Mouse (Mus musculus): Measurements from ENCODE around the gene Fgfr2. TPM values are rescaled to one million over a fixed set of nuclear protein-coding genes. Genes with fewer than 3 reads are reported as not detected.

Gene Fgfr2
- polyA plus RNA-seq, 1 experiment, result 1.7 TPM

DNA sequence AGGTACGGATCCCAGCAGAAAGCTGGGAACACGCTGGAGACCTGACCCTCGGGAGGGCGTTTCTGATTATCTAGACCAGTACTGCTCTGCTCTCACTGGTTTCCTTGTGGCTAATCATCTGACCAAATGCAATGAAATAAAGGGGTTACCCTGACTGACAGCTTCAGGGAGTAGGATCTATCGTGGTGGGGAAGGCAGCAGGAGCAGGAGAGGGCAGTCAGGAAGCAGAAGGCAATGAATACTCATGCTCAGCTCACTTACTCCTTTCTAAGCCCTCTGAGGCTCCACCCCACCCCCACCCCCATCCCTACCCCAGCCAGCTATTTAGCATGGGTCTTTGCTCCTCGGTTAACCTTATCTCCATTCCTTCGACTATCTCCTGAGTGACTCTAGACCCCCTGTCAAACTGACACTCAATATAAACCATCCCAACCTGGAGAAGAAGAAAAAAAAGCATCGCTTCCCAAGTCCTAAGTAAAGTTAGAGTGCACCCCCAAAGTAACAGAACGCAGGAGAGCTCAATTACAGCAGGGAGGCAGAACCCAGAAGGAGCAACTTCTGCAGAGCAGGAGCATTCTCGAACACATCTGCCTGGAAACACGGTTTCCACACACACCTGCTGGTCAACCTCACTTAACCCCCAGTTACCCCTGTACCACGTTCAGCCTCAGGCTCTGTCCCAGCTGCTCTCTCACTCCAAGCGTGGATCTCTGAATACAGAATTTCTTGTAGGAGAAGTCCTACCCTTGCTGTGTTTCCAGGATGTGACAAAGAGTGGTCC is 730.7 kb downstream of the Fgfr2 start:
- TF ChIP-seq MYOD1 (IDR thresholded peaks at IDR 0.05; ENCODE audit: control insufficient read depth, insufficient read length, low read depth) (no peak), CEBPB (IDR thresholded peaks at IDR 0.05; ENCODE audit: low read depth) (no peak), FOSL1 (IDR thresholded peaks at IDR 0.05; ENCODE audit: insufficient read depth, low read length, poor library complexity, severe bottlenecking) (no peak), MAX (IDR thresholded peaks at IDR 0.05) (no peak), MYOG (IDR thresholded peaks at IDR 0.05; ENCODE audit: control insufficient read depth, extremely low read depth, insufficient read length) (no peak), USF1 (IDR thresholded peaks at IDR 0.05; ENCODE audit: low read depth) (no peak), CTCF (IDR thresholded peaks at IDR 0.05; ENCODE audit: control insufficient read depth, insufficient read depth, insufficient read length) (no peak)
- Histone ChIP-seq H3K79me2 (ENCODE audit: control insufficient read depth, insufficient read depth) (no peaks in the 10 kb centered on the region), H3K4me3 (ENCODE audit: insufficient read depth, poor library complexity, severe bottlenecking) (no peak overlapping the region), H3K27me3 (ENCODE audit: control insufficient read depth, insufficient read depth, insufficient read length) (no peaks in the 10 kb centered on the region), H3ac (ENCODE audit: control insufficient read depth, insufficient read length, low read depth) (no peak overlapping the region), H3K79me3 (ENCODE audit: low read depth) (no peaks in the 10 kb centered on the region), H3K36me3 (ENCODE audit: control insufficient read depth, insufficient read depth) (no peaks in the 10 kb centered on the region)

DNA sequence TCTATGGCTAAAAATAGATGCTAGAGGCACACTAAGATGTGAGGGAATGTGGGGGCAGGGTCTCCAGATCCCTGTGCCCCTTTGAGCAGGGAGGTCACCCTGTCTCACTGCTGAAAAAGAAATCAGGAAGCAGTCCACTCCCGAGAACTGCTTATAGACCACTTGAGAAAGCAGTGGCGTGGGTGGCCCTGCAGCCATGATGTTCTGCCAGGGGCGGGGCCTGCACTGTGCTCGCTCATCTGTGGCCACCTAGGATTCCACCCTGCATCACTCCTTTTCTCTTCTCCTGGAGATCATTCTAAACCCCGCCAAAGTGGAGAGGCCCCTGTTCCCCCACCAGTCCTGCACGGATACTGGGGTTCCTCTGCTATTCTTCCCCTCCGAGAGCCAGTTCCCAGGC is 733.7 kb downstream of the Fgfr2 start:
- TF ChIP-seq CTCF (IDR thresholded peaks at IDR 0.05; ENCODE audit: control insufficient read depth, insufficient read depth, insufficient read length) (no peak), USF1 (IDR thresholded peaks at IDR 0.05; ENCODE audit: low read depth) (no peak), MYOG (IDR thresholded peaks at IDR 0.05; ENCODE audit: control insufficient read depth, extremely low read depth, insufficient read length) (no peak), FOSL1 (IDR thresholded peaks at IDR 0.05; ENCODE audit: insufficient read depth, low read length, poor library complexity, severe bottlenecking) (no peak), MYOD1 (IDR thresholded peaks at IDR 0.05; ENCODE audit: control insufficient read depth, insufficient read length, low read depth) (no peak)
- no peaks in the 10 kb centered on the region for H3K27me3 ChIP-seq (ENCODE audit: control insufficient read depth, insufficient read depth, insufficient read length)
- H3K4me3 ChIP-seq (ENCODE audit: insufficient read depth, poor library complexity, severe bottlenecking), result no peak overlapping the region
- no peak overlapping the region for H3ac ChIP-seq (ENCODE audit: control insufficient read depth, insufficient read length, low read depth)
- H3K79me3 ChIP-seq (ENCODE audit: low read depth), result no peaks in the 10 kb centered on the region
- H3K79me2 ChIP-seq (ENCODE audit: control insufficient read depth, insufficient read depth), result no peaks in the 10 kb centered on the region
- H3K36me3 ChIP-seq (ENCODE audit: control insufficient read depth, insufficient read depth), result no peaks in the 10 kb centered on the region

DNA sequence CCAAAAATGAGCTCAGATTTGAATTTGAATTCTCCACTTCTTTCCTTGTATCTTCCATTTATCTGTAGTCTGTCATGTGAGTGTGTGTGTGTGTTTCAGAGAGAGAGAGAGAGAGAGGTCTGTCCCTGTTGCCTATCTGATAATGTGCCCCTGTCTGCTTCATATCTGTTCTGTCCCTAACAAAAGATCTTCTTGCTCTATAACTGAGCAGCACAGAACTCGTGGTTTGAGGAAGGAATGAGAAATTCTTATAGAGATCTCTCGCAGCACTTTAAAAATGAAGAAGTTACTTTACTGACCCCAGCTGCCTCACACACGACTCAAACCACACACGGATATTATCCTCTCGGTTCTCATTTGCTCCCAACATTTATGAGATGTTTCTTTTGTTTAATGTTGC is 735.6 kb downstream of the Fgfr2 start:
- no peak overlapping the region for H3ac ChIP-seq (ENCODE audit: control insufficient read depth, insufficient read length, low read depth)
- TF ChIP-seq CTCF (IDR thresholded peaks at IDR 0.05; ENCODE audit: control insufficient read depth, insufficient read depth, insufficient read length) (no peak), CEBPB (IDR thresholded peaks at IDR 0.05; ENCODE audit: low read depth) (no peak), FOSL1 (IDR thresholded peaks at IDR 0.05; ENCODE audit: insufficient read depth, low read length, poor library complexity, severe bottlenecking) (no peak), MAX (IDR thresholded peaks at IDR 0.05) (no peak), MYOG (IDR thresholded peaks at IDR 0.05; ENCODE audit: control insufficient read depth, extremely low read depth, insufficient read length) (no peak), USF1 (IDR thresholded peaks at IDR 0.05; ENCODE audit: low read depth) (no peak), MYOD1 (IDR thresholded peaks at IDR 0.05; ENCODE audit: control insufficient read depth, insufficient read length, low read depth) (no peak)
- no peak overlapping the region for H3K4me3 ChIP-seq (ENCODE audit: insufficient read depth, poor library complexity, severe bottlenecking)
- no peaks in the 10 kb centered on the region for H3K27me3 ChIP-seq (ENCODE audit: control insufficient read depth, insufficient read depth, insufficient read length)
- no peaks in the 10 kb centered on the region for H3K36me3 ChIP-seq (ENCODE audit: control insufficient read depth, insufficient read depth)
- no peaks in the 10 kb centered on the region for H3K79me2 ChIP-seq (ENCODE audit: control insufficient read depth, insufficient read depth)
- H3K79me3 ChIP-seq (ENCODE audit: low read depth), result no peaks in the 10 kb centered on the region

DNA sequence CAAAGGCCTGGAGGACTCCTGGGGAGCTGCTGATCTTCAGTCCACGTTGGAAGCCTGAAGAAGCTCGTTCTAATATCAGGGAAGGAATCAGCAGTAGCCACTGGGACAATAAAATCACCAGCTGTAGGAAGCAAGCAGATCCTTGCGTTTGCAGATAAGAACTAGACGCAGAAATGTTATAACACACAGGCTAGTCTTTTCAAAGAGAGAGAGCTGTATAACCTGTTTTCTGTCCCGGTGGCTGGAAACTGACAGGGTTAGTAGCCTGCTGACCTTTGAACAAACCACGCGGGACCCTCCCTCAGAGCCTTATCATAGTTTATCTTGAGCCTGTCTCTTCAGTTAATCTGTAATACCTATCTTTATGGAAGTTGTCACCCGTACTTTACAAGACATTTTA is 736.8 kb downstream of the Fgfr2 start:
- no peaks in the 10 kb centered on the region for H3K79me3 ChIP-seq (ENCODE audit: low read depth)
- H3K4me3 ChIP-seq (ENCODE audit: insufficient read depth, poor library complexity, severe bottlenecking), result no peak overlapping the region
- no peaks in the 10 kb centered on the region for H3K79me2 ChIP-seq (ENCODE audit: control insufficient read depth, insufficient read depth)
- H3ac ChIP-seq (ENCODE audit: control insufficient read depth, insufficient read length, low read depth), result no peak overlapping the region
- H3K27me3 ChIP-seq (ENCODE audit: control insufficient read depth, insufficient read depth, insufficient read length), result no peaks in the 10 kb centered on the region
- no peak for TF ChIP-seq USF1 (IDR thresholded peaks at IDR 0.05; ENCODE audit: low read depth)
- no peaks in the 10 kb centered on the region for H3K36me3 ChIP-seq (ENCODE audit: control insufficient read depth, insufficient read depth)

DNA sequence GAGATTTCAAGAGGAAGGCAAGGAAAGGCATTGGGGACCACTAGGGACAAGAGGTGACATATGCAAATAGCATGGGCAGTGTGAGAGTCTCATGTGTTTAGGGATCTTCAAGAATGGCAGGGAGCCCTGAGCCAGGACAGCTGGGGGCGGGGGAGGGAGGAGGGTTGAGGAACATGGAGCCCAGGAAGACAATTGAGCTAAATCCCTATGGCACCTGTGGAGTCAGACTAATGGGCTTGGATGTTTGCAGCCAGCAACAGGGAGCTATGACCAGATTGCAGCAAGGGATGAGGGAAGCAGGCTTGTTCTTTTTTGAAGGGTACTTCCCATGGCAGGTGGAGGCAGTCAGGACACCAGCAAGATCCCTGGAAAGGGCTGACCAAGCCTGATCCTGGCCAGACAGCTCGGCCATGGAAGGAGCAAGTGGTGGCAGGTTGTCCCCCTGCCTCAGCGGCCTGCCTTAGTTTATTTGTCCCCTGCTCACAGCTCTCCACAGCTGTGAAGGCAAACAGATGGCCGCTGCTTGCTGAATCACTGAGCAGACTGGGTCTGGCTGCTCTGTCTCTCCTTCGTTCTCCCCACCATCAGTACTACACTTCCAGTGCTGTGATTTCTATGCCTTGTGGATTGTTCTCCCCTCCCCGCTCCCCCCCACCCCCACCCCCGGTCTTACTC is 737.6 kb downstream of the Fgfr2 start:
- Histone ChIP-seq H3K36me3 (ENCODE audit: control insufficient read depth, insufficient read depth) (no peaks in the 10 kb centered on the region), H3K79me3 (ENCODE audit: low read depth) (no peaks in the 10 kb centered on the region), H3K79me2 (ENCODE audit: control insufficient read depth, insufficient read depth) (no peaks in the 10 kb centered on the region), H3ac (ENCODE audit: control insufficient read depth, insufficient read length, low read depth) (no peak overlapping the region), H3K4me3 (ENCODE audit: insufficient read depth, poor library complexity, severe bottlenecking) (no peak overlapping the region), H3K27me3 (ENCODE audit: control insufficient read depth, insufficient read depth, insufficient read length) (no peaks in the 10 kb centered on the region)
- TF ChIP-seq MYOD1 (IDR thresholded peaks at IDR 0.05; ENCODE audit: control insufficient read depth, insufficient read length, low read depth) (no peak), FOSL1 (IDR thresholded peaks at IDR 0.05; ENCODE audit: insufficient read depth, low read length, poor library complexity, severe bottlenecking) (no peak), MYOG (IDR thresholded peaks at IDR 0.05; ENCODE audit: control insufficient read depth, extremely low read depth, insufficient read length) (no peak), CTCF (IDR thresholded peaks at IDR 0.05; ENCODE audit: control insufficient read depth, insufficient read depth, insufficient read length) (no peak), MAX (IDR thresholded peaks at IDR 0.05) (no peak), CEBPB (IDR thresholded peaks at IDR 0.05; ENCODE audit: low read depth) (no peak), USF1 (IDR thresholded peaks at IDR 0.05; ENCODE audit: low read depth) (no peak)
